Mouse (Mus musculus): ENCODE measurements around the gene Tmem255b. TPM values are rescaled to one million over a fixed set of nuclear protein-coding genes. Genes with fewer than 3 reads are reported as not detected.

The Tmem255b gene
- polyA plus RNA-seq, 1 experiment from 2014 or later, result not detected

- no peak overlapping the region for H3K9ac ChIP-seq
- ATAC-seq (ENCODE audit: low read depth), result no peak
- H3K27me3 ChIP-seq, result no peaks in the 10 kb centered on the region
- no peak overlapping the region for H3K27ac ChIP-seq
- DNase-seq, result no peak
- H3K36me3 ChIP-seq, result no peaks in the 10 kb centered on the region
- H3K4me2 ChIP-seq, result no peak overlapping the region
- H3K4me3 ChIP-seq (replicated peaks), result no peak overlapping the region
- no peaks in the 10 kb centered on the region for H3K4me1 ChIP-seq (replicated peaks)
- no peaks in the 10 kb centered on the region for H3K9me3 ChIP-seq (replicated peaks)
- WGBS (ENCODE audit: insufficient replicate concordance), result 71% methylated on average over 6 of the region's 6 CpGs
These were observed 11.5 kb downstream of the Tmem255b start for GRCm38 (mm10) chr8:13446456-13446855.

DNA sequence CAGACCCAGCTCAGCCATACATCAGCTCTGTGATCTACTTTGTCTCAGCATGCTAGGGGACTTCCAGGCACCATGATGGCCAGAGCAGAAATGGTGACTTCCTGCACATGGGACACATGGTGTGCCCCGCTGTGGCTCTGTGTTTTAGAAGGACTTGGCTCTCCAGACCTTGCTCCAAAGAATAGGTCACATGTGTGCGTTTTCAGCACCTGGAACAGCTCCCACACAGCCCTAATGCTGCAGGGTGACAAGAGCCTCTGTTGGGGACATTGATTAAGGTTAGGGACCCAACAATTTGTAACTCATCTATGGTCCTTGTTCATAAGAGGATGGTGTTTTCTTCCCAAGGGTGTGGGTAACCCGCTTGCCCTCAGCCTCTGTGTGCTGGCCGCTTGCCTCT lies 13.2 kb downstream of the Tmem255b start:
- no peak overlapping the region for H3K9ac ChIP-seq
- no peak overlapping the region for H3K4me3 ChIP-seq (replicated peaks)
- no peaks in the 10 kb centered on the region for H3K9me3 ChIP-seq (replicated peaks)
- H3K4me1 ChIP-seq (replicated peaks), result no peaks in the 10 kb centered on the region
- ATAC-seq (ENCODE audit: low read depth) (no peak), DNase-seq (no peak)
- 38% methylated on average over 4 of the region's 4 CpGs for WGBS (ENCODE audit: insufficient replicate concordance)
- no peaks in the 10 kb centered on the region for H3K27me3 ChIP-seq
- no peak overlapping the region for H3K4me2 ChIP-seq
- H3K27ac ChIP-seq, result no peak overlapping the region
- H3K36me3 ChIP-seq, result no peaks in the 10 kb centered on the region

DNA sequence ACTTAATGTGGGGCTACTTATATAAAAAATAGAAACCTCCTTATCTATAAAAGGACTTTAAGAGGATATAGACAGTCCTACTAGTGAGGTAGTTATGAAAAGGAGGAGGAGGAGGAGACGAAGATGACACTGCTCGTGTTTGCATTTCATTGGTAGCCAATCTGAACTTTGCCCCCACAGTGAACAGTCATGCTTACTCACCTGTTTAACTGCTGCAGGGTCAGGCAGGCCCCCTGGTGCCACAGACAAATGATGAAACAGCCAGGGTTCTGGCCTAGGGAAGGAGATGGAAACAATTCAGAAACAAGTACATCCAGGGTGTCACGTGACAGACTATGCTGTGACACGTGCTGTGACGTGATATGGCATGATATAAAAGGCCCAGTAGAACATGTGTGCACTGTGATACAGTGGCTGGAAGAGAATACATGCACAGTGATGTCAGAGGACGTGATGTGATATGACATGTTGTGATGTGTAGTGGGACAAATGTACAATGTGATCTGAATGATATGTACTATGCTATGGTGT lies 16.8 kb downstream of the Tmem255b start:
- WGBS (ENCODE audit: insufficient replicate concordance), result 53% methylated on average over 6 of the region's 6 CpGs

GRCm38 (mm10) chr8:13454341-13455113 lies 19.5 kb downstream of the Tmem255b start:
- 56% methylated on average over 8 of the region's 8 CpGs for WGBS (ENCODE audit: insufficient replicate concordance)
- no peak overlapping the region for H3K27ac ChIP-seq

More for the DNA sequence above, 16.8 kb downstream of the Tmem255b start:
- H3K9me3 ChIP-seq (replicated peaks), result no peaks in the 10 kb centered on the region
- no peak overlapping the region for H3K9ac ChIP-seq
- H3K4me1 ChIP-seq (replicated peaks), result no peaks in the 10 kb centered on the region
- no peak for DNase-seq
- ATAC-seq (ENCODE audit: low read depth), result no peak
- no peaks in the 10 kb centered on the region for H3K27me3 ChIP-seq
- no peak overlapping the region for H3K27ac ChIP-seq
- no peak overlapping the region for H3K4me2 ChIP-seq
- H3K4me3 ChIP-seq (replicated peaks), result no peak overlapping the region
- H3K36me3 ChIP-seq, result no peaks in the 10 kb centered on the region

DNA sequence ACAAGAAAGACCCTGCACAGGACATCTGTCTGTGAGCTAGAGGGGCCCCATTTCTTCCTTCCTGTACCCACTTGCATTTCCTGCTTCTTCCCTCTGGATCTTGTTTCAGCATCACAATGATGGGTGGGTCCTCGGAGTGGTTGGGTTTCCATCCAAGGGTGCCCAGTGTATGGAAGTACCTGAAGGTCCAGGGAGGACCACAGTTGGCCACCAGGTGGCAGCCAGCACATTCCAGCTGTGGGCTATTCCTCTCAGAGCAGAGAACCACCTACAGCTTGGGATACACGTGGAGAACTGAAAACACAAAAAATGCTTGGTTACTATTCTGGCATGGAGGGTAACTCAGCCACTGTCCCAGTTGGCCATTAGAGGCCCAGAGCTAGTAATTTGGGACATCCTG lies 20.3 kb downstream of the Tmem255b start:
- H3K4me1 ChIP-seq (replicated peaks), result no peaks in the 10 kb centered on the region
- H3K9me3 ChIP-seq (replicated peaks), result no peaks in the 10 kb centered on the region
- 29% methylated on average over 2 of the region's 2 CpGs for WGBS (ENCODE audit: insufficient replicate concordance)
- DNase-seq, result no peak
- H3K4me3 ChIP-seq (replicated peaks), result no peak overlapping the region
- H3K27ac ChIP-seq, result no peak overlapping the region
- ATAC-seq (ENCODE audit: low read depth), result no peak
- H3K4me2 ChIP-seq, result no peak overlapping the region
- no peaks in the 10 kb centered on the region for H3K36me3 ChIP-seq
- no peak overlapping the region for H3K9ac ChIP-seq
- no peaks in the 10 kb centered on the region for H3K27me3 ChIP-seq

More at GRCm38 (mm10) chr8:13454341-13455113, 19.5 kb downstream of the Tmem255b start:
- Histone ChIP-seq H3K4me3 (replicated peaks) (no peak overlapping the region), H3K36me3 (no peaks in the 10 kb centered on the region), H3K4me1 (replicated peaks) (no peaks in the 10 kb centered on the region), H3K27me3 (no peaks in the 10 kb centered on the region), H3K9me3 (replicated peaks) (no peaks in the 10 kb centered on the region), H3K4me2 (no peak overlapping the region), H3K9ac (no peak overlapping the region)
- ATAC-seq (ENCODE audit: low read depth) (no peak), DNase-seq (no peak)

GRCm38 (mm10) chr8:13459431-13459830 lies 24.4 kb downstream of the Tmem255b start:
- no peaks in the 10 kb centered on the region for H3K36me3 ChIP-seq
- no peak overlapping the region for H3K9ac ChIP-seq
- WGBS (ENCODE audit: insufficient replicate concordance), result 85% methylated on average over 4 of the region's 4 CpGs
- no peak overlapping the region for H3K27ac ChIP-seq
- no peaks in the 10 kb centered on the region for H3K9me3 ChIP-seq (replicated peaks)
- H3K4me3 ChIP-seq (replicated peaks), result no peak overlapping the region
- DNase-seq (no peak), ATAC-seq (ENCODE audit: low read depth) (no peak)
- no peaks in the 10 kb centered on the region for H3K4me1 ChIP-seq (replicated peaks)
- H3K27me3 ChIP-seq, result no peaks in the 10 kb centered on the region
- H3K4me2 ChIP-seq, result no peak overlapping the region

DNA sequence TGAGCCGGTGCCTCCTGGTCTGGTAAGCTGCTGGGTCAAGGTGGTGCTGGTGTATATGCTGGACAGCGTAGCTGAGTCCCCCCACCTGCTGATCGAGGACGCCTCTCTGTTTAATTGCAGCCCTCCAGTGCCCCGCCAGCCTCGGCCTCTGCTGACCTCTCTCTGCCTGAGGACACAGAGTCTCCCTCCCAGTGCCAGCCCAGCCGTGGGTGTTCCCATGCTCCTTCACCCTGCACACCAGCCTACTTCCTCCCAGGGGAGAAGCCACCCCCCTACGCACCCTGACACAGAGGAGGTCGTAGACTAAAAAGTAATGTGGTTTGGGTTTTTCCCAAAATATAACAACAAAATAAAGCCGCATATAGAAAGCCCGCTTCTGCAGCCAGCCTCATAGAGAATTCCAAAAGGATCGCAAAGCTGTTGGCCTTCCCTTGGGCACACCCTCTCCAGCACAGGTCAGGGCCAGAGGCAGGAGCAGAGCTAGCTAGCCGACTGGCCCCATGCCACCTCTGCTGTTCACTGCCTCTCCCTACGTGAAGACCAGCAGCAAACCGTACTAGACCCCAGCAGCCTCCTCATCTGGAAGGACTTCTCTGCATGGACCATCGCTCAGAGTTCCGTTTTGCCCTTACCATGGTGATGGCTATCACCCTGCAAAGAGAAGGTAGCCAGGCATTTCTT lies 26.2 kb downstream of the Tmem255b start:
- Histone ChIP-seq H3K36me3 (no peaks in the 10 kb centered on the region), H3K27ac (no peak overlapping the region), H3K4me1 (replicated peaks) (no peaks in the 10 kb centered on the region), H3K4me3 (replicated peaks) (no peak overlapping the region), H3K9ac (no peak overlapping the region), H3K27me3 (no peaks in the 10 kb centered on the region), H3K9me3 (replicated peaks) (no peaks in the 10 kb centered on the region), H3K4me2 (no peak overlapping the region)
- 70% methylated on average over 17 of the region's 17 CpGs for WGBS (ENCODE audit: insufficient replicate concordance)
- ATAC-seq (ENCODE audit: low read depth) (no peak), DNase-seq (no peak)

GRCm38 (mm10) chr8:13461843-13462242 lies 26.9 kb downstream of the Tmem255b start:
- H3K36me3 ChIP-seq, result no peaks in the 10 kb centered on the region
- H3K9me3 ChIP-seq (replicated peaks), result no peaks in the 10 kb centered on the region
- ATAC-seq (ENCODE audit: low read depth) (no peak), DNase-seq (no peak)
- H3K4me3 ChIP-seq (replicated peaks), result no peak overlapping the region
- H3K27me3 ChIP-seq, result no peaks in the 10 kb centered on the region
- 24% methylated on average over 4 of the region's 4 CpGs for WGBS (ENCODE audit: insufficient replicate concordance)
- H3K27ac ChIP-seq, result no peak overlapping the region
- H3K4me1 ChIP-seq (replicated peaks), result no peaks in the 10 kb centered on the region
- no peak overlapping the region for H3K9ac ChIP-seq
- no peak overlapping the region for H3K4me2 ChIP-seq

GRCm38 (mm10) chr8:13462392-13462791 lies 27.4 kb downstream of the Tmem255b start:
- Histone ChIP-seq H3K4me3 (replicated peaks) (no peak overlapping the region), H3K9me3 (replicated peaks) (no peaks in the 10 kb centered on the region), H3K4me2 (no peak overlapping the region), H3K9ac (no peak overlapping the region), H3K27me3 (no peaks in the 10 kb centered on the region), H3K36me3 (no peaks in the 10 kb centered on the region), H3K27ac (no peak overlapping the region), H3K4me1 (replicated peaks) (no peaks in the 10 kb centered on the region)
- DNase-seq (no peak), ATAC-seq (ENCODE audit: low read depth) (peak; percentile 45; the same call in 1 of the 2 replicates)
- WGBS (ENCODE audit: insufficient replicate concordance), result 55% methylated on average over 10 of the region's 10 CpGs

DNA sequence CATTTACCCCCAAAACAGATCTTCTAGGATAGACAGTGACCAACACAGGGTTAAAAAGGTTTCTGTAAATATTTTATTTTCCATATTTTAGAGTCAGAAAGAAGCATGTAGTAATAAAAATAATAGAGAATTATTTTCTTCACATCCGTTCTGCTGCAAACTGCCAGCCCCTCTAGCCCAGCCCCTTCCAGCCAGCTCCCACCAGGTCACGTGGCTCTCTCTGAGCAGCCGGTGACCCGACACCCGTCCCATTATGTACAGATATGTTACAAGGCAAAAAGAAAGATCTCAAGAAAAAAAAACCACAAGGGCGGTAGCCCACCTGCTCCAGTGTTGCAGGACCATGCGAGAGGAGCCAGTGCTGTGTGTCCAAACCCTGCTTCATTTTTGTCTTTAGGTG lies 30.3 kb downstream of the Tmem255b start:
- Histone ChIP-seq H3K36me3 (no peaks in the 10 kb centered on the region), H3K4me3 (replicated peaks) (no peak overlapping the region), H3K4me1 (replicated peaks) (no peaks in the 10 kb centered on the region), H3K9ac (no peak overlapping the region), H3K4me2 (no peak overlapping the region), H3K27ac (no peak overlapping the region), H3K9me3 (replicated peaks) (no peaks in the 10 kb centered on the region), H3K27me3 (no peaks in the 10 kb centered on the region)
- no peak for DNase-seq
- no peak for ATAC-seq (ENCODE audit: low read depth)
- 63% methylated on average over 7 of the region's 7 CpGs for WGBS (ENCODE audit: insufficient replicate concordance)

GRCm38 (mm10) chr8:13466989-13467388 lies 32.0 kb downstream of the Tmem255b start:
- Histone ChIP-seq H3K4me2 (no peak overlapping the region), H3K36me3 (no peaks in the 10 kb centered on the region), H3K27me3 (no peaks in the 10 kb centered on the region), H3K9ac (no peak overlapping the region), H3K9me3 (replicated peaks) (no peaks in the 10 kb centered on the region), H3K4me1 (replicated peaks) (no peaks in the 10 kb centered on the region), H3K4me3 (replicated peaks) (no peak overlapping the region), H3K27ac (no peak overlapping the region)
- no peak for ATAC-seq (ENCODE audit: low read depth)
- WGBS (ENCODE audit: insufficient replicate concordance), result 53% methylated on average over 5 of the region's 5 CpGs
- DNase-seq, result no peak

All from liver, embryonic 13.5 days (tissue).